ENCODE assay signal across 8 mouse cellular contexts in genomic region chr10:82859533-82859915, GRCm38 (mm10). TPM values are rescaled to one million over a fixed set of nuclear protein-coding genes. Genes with fewer than 3 reads are reported as not detected.
A peak's percentile ranks its signal among the peaks of the same experiment; 100 is the strongest.
DNase-seq lines count a peak whose midpoint lies in the region; ATAC-seq lines count a peak whose summit lies in the region.

No protein-coding gene starts in this region.

- H3K36me3 ChIP-seq in heart, embryonic 14.5 days (ENCODE audit: control insufficient read depth, insufficient read depth, low read length): peaks cover 12% of the 10 kb centered on the region
- peaks cover under 1% of the 10 kb centered on the region; the same call in 1 of the 2 replicates for H3K36me3 ChIP-seq in stomach, embryonic 14.5 days (ENCODE audit: control insufficient read depth, insufficient read depth, low read length)

- no peaks in the 10 kb centered on the region for H3K27me3 ChIP-seq in heart, embryonic 14.5 days (ENCODE audit: control insufficient read depth, insufficient read depth, low read length)
- no peaks in the 10 kb centered on the region for H3K27me3 ChIP-seq in stomach, embryonic 14.5 days (ENCODE audit: control insufficient read depth, insufficient read depth, low read length)

- WGBS in heart, embryonic 14.5 days: under 1% methylated on average over 8 of the region's 8 CpGs
- WGBS in stomach, embryonic 14.5 days: under 1% methylated on average over 8 of the region's 8 CpGs

- H3K4me2 ChIP-seq in heart, embryonic 14.5 days (ENCODE audit: low read length): peak overlapping the region; percentile 86
- peak overlapping the region; percentile 79 for H3K4me2 ChIP-seq in stomach, embryonic 14.5 days (replicated peaks; ENCODE audit: low read depth, low read length)

- H3K27ac ChIP-seq in heart, embryonic 14.5 days (replicated peaks in 1 of 2; ENCODE audit: control insufficient read depth in 1 of 2, insufficient read depth in 1 of 2, low read depth in 2 of 2, low read length in 2 of 2): peak overlapping the region; percentile 93 to 96
- peak overlapping the region; percentile 89 for H3K27ac ChIP-seq in stomach, embryonic 14.5 days (ENCODE audit: low read length)

- ATAC-seq in heart, embryonic 14.5 days (ENCODE audit: insufficient number of reproducible peaks, insufficient read depth, low FRiP score, low read depth): 0 out of 2 replicates have a peak, but pooled peaks have one; percentile 52
- 0 out of 2 replicates have a peak, but pooled peaks have one; percentile 7 for ATAC-seq in megakaryocyte, adult 5-6 weeks (ENCODE audit: poor library complexity, severe bottlenecking)
- no peak for ATAC-seq in stomach, embryonic 14.5 days (ENCODE audit: insufficient number of reproducible peaks, insufficient read depth, low FRiP score, low read depth)

- no peaks in the 10 kb centered on the region for H3K9me3 ChIP-seq in heart, embryonic 14.5 days (ENCODE audit: control insufficient read depth, low read length)
- H3K9me3 ChIP-seq in stomach, embryonic 14.5 days (ENCODE audit: control insufficient read depth, low read depth, low read length): no peaks in the 10 kb centered on the region

- H3K4me1 ChIP-seq in heart, embryonic 14.5 days (ENCODE audit: control insufficient read depth in 2 of 2, insufficient read depth in 2 of 2, low read length in 2 of 2): peaks cover 12 to 24% of the 10 kb centered on the region in 2 experiments
- H3K4me1 ChIP-seq in stomach, embryonic 14.5 days (ENCODE audit: control insufficient read depth, insufficient read depth, low read length): peaks cover 12% of the 10 kb centered on the region; the same call in 1 of the 2 replicates

- peak overlapping the region; percentile 76 to 79 for H3K4me3 ChIP-seq in heart, embryonic 14.5 days (ENCODE audit: control insufficient read depth in 1 of 2, insufficient read depth in 1 of 2, low read depth in 1 of 2, low read length in 2 of 2)
- peak overlapping the region; percentile 74 for H3K4me3 ChIP-seq in stomach, embryonic 14.5 days (ENCODE audit: low read depth, low read length)

- peak overlapping the region; percentile 87 for H3K9ac ChIP-seq in heart, embryonic 14.5 days (ENCODE audit: low read length)
- peak overlapping the region; percentile 50 for H3K9ac ChIP-seq in stomach, embryonic 14.5 days (replicated peaks; ENCODE audit: low read depth, low read length)

- DNase-seq in gastrocnemius, adult 18-20 months (ENCODE audit: low spot score): peak; percentile 39
- DNase-seq in gastrocnemius, postnatal 25 days: no peak
- DNase-seq in ZHBTc4 (ENCODE audit: low read depth, low spot score): peak; percentile 82
- DNase-seq in embryo, embryonic 9.5 days (ENCODE audit: extremely low spot score): peak; percentile 60
- peak; percentile 56 for DNase-seq in kidney, postnatal 14 days

RNA-seq across cellular contexts. Expression of gene Eid3, which starts 6.9 kb away (rescaled TPM):
- total RNA-seq in gastrocnemius, adult 18-20 months (2021): 1 to 10 TPM in 1 of 2 experiments, under 1 TPM in 1; 0.90 to 1.1 TPM
- 1 to 10 TPM in 1 of 2 experiments, under 1 TPM in 1; 0.97 to 1.4 TPM for total RNA-seq in gastrocnemius, postnatal 25 days (2021)
- 0.20 and 0.35 TPM in 2 replicates for polyA plus RNA-seq in heart, embryonic 14.5 days (2014; fragmentation: Nextera tagmentation; extraction: Ambion mirVana)
- 0.25 and 2.7 TPM in 2 replicates for total RNA-seq in megakaryocyte, adult 5-6 weeks (2015)
- 1.8 and 3.6 TPM in 2 replicates for total RNA-seq in megakaryocyte, adult 5-6 weeks (2017)
- 0.52 and 0.88 TPM in 2 replicates for polyA plus RNA-seq in stomach, embryonic 14.5 days (2014; fragmentation: Nextera tagmentation; extraction: Ambion mirVana)

RNA-seq across cellular contexts. Expression of gene Txnrd1, which starts 25.8 kb away (rescaled TPM):
- total RNA-seq in gastrocnemius, adult 18-20 months (2021): 10 to 100 TPM; 52.6 to 65.1 TPM
- total RNA-seq in gastrocnemius, postnatal 25 days (2021): 10 to 100 TPM; 48.6 to 49.7 TPM
- 71.3 and 74.3 TPM in 2 replicates for polyA plus RNA-seq in heart, embryonic 14.5 days (2014; fragmentation: Nextera tagmentation; extraction: Ambion mirVana)
- 26.2 and 29.6 TPM in 2 replicates for total RNA-seq in megakaryocyte, adult 5-6 weeks (2015)
- 59.5 and 73.9 TPM in 2 replicates for total RNA-seq in megakaryocyte, adult 5-6 weeks (2017)
- 98.3 and 98.7 TPM in 2 replicates for polyA plus RNA-seq in stomach, embryonic 14.5 days (2014; fragmentation: Nextera tagmentation; extraction: Ambion mirVana)
